Mouse (Mus musculus): Measurements from ENCODE around the gene Acbd5. TPM values are rescaled to one million over a fixed set of nuclear protein-coding genes. Genes with fewer than 3 reads are reported as not detected.
A peak's percentile ranks its signal among the peaks of the same experiment; 100 is the strongest.

Gene Acbd5
- total and polyA plus RNA-seq, 2 experiments, result 23.2 to 189 TPM

DNA sequence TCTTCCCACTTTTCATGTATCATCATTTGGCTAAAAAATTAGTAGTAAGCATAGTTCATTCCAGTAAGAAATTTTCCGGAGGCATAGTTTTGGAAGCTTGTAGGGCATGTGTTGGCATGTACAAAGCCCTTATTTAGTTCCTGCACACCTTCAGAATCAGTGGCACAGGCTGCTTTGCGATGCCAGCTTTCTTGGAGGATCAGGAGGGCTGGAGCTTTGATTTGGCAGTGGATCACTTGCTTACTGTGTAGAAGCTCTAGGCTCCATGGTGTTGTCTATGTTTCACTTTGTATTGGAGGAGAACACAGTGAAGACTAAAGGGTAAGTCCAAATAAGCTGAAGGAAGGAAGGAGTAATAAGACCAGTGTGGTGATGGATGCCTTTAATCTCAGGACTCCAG is 2.5 kb downstream of the Acbd5 start:
- 29% methylated on average over 2 of the region's 2 CpGs for WGBS
- peak overlapping the region; percentile 66 for H3K27ac ChIP-seq (replicated peaks; ENCODE audit: insufficient read depth, low read depth, low read length)
- peak overlapping the region; percentile 62 for H3K4me3 ChIP-seq (ENCODE audit: insufficient read depth, low read depth, low read length)
- peak; percentile 75 for DNase-seq (ENCODE audit: extremely low read depth, low read depth, low spot score)
- no peaks in the 10 kb centered on the region for H3K27me3 ChIP-seq (ENCODE audit: control insufficient read depth, insufficient read depth, low read length)
- TF ChIP-seq POLR2A (IDR thresholded peaks at IDR 0.05; ENCODE audit: extremely low read depth, insufficient read depth, low read length) (no peak), CTCF (IDR thresholded peaks at IDR 0.05; ENCODE audit: low read depth, low read length) (no peak)
- H3K9ac ChIP-seq (ENCODE audit: low read depth, low read length), result peak overlapping the region; percentile 69
- H3K79me2 ChIP-seq (ENCODE audit: control insufficient read depth, insufficient read depth, low read length), result peaks cover 12% of the 10 kb centered on the region; the same call in 1 of the 2 replicates
- H3K36me3 ChIP-seq (ENCODE audit: control insufficient read depth, insufficient read depth, low read length), result peaks cover 7% of the 10 kb centered on the region
- H3K4me1 ChIP-seq (ENCODE audit: control insufficient read depth, insufficient read depth, low read length), result peaks cover 10% of the 10 kb centered on the region

DNA sequence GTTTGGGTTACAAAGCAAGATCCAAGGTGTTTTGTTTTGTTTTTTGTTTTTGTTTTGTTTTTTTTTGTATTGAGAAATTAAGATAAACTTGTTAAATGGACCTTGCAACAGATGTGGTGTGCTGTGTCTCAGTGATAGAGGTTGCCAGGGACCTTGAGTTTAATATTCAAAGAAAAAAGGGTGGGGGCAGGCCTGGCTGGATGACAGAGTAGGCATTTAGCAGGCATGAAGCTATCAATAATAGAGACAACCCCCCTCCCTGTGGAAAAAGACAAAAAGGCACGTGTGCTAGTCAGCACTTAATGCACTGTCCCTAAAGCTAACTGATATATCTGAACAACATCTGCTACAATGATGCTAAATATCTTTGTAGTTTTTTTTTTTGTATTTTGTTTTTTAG is 3.4 kb downstream of the Acbd5 start:
- Histone ChIP-seq H3K4me1 (ENCODE audit: control insufficient read depth, insufficient read depth, low read length) (peaks cover 12% of the 10 kb centered on the region), H3K79me2 (ENCODE audit: control insufficient read depth, insufficient read depth, low read length) (peaks cover 12% of the 10 kb centered on the region; the same call in 1 of the 2 replicates), H3K9ac (ENCODE audit: low read depth, low read length) (peak overlapping the region; percentile 41; the same call in 1 of the 2 replicates), H3K27ac (replicated peaks; ENCODE audit: insufficient read depth, low read depth, low read length) (peak overlapping the region; percentile 57; the same call in 1 of the 2 replicates), H3K4me3 (ENCODE audit: insufficient read depth, low read depth, low read length) (peak overlapping the region; percentile 16; the same call in 1 of the 2 replicates), H3K27me3 (ENCODE audit: control insufficient read depth, insufficient read depth, low read length) (no peaks in the 10 kb centered on the region), H3K36me3 (ENCODE audit: control insufficient read depth, insufficient read depth, low read length) (peaks cover 11% of the 10 kb centered on the region)
- TF ChIP-seq CTCF (IDR thresholded peaks at IDR 0.05; ENCODE audit: low read depth, low read length), result no peak
- no peak for TF ChIP-seq POLR2A (IDR thresholded peaks at IDR 0.05; ENCODE audit: extremely low read depth, insufficient read depth, low read length)
- 29% methylated on average over 1 of the region's 1 CpGs for WGBS
- DNase-seq (ENCODE audit: extremely low read depth, low read depth, low spot score), result peak; percentile 63

DNA sequence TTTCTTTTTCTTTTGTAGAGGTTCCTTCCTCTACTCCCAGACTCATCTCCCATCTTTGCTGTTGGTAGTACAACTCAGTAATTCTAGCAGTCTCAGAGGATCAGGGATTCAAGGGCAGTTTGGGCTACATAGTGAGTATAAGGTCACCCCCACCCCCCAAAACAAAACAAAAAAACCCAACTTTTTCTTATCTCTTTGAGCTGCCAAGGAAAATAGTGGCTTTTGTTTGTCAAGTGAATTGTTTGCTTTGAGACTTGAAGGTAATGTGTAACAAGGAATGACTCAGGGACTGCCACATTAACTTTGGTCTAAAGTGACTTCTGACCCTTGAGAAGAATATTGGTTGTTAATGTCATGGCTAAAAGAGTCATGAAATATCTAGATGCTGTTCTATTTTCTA is 7.9 kb downstream of the Acbd5 start:
- Histone ChIP-seq H3K4me3 (ENCODE audit: insufficient read depth, low read depth, low read length) (no peak overlapping the region), H3K27ac (replicated peaks; ENCODE audit: insufficient read depth, low read depth, low read length) (no peak overlapping the region), H3K36me3 (ENCODE audit: control insufficient read depth, insufficient read depth, low read length) (peaks cover 40% of the 10 kb centered on the region), H3K27me3 (ENCODE audit: control insufficient read depth, insufficient read depth, low read length) (no peaks in the 10 kb centered on the region), H3K79me2 (ENCODE audit: control insufficient read depth, insufficient read depth, low read length) (peaks cover 13% of the 10 kb centered on the region; the same call in 1 of the 2 replicates), H3K4me1 (ENCODE audit: control insufficient read depth, insufficient read depth, low read length) (peaks cover 29% of the 10 kb centered on the region), H3K9ac (ENCODE audit: low read depth, low read length) (no peak overlapping the region)
- peak; percentile 98 for DNase-seq (ENCODE audit: extremely low read depth, low read depth, low spot score)
- no peak for TF ChIP-seq POLR2A (IDR thresholded peaks at IDR 0.05; ENCODE audit: extremely low read depth, insufficient read depth, low read length)
- TF ChIP-seq CTCF (IDR thresholded peaks at IDR 0.05; ENCODE audit: low read depth, low read length), result no peak

DNA sequence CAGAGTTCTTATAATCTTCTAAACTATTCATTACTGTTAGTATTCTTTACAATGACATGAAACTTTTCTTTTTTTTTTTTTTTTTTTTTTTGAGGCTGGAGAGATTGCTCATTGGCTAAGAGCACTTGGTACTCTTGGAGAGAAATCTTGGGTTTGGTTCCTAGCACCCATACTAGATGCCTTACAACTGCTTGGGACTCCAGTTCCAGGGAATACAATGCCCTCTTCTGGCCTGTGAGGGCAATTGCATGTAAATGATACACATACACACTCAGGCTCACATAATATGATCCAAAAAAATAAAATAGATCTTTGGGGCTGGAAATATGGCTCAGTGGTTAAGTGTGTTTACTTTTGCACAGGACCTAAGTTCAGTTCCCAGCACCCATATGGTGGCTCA is 8.8 kb downstream of the Acbd5 start:
- H3K27me3 ChIP-seq (ENCODE audit: control insufficient read depth, insufficient read depth, low read length), result no peaks in the 10 kb centered on the region
- H3K9ac ChIP-seq (ENCODE audit: low read depth, low read length), result no peak overlapping the region
- peaks cover 35% of the 10 kb centered on the region for H3K4me1 ChIP-seq (ENCODE audit: control insufficient read depth, insufficient read depth, low read length)
- H3K79me2 ChIP-seq (ENCODE audit: control insufficient read depth, insufficient read depth, low read length), result peaks cover 13% of the 10 kb centered on the region; the same call in 1 of the 2 replicates
- TF ChIP-seq POLR2A (IDR thresholded peaks at IDR 0.05; ENCODE audit: extremely low read depth, insufficient read depth, low read length), result no peak
- no peak for TF ChIP-seq CTCF (IDR thresholded peaks at IDR 0.05; ENCODE audit: low read depth, low read length)
- H3K4me3 ChIP-seq (ENCODE audit: insufficient read depth, low read depth, low read length), result no peak overlapping the region
- DNase-seq (ENCODE audit: extremely low read depth, low read depth, low spot score), result no peak
- H3K27ac ChIP-seq (replicated peaks; ENCODE audit: insufficient read depth, low read depth, low read length), result peak overlapping the region; percentile 82
- H3K36me3 ChIP-seq (ENCODE audit: control insufficient read depth, insufficient read depth, low read length), result peaks cover 44% of the 10 kb centered on the region

DNA sequence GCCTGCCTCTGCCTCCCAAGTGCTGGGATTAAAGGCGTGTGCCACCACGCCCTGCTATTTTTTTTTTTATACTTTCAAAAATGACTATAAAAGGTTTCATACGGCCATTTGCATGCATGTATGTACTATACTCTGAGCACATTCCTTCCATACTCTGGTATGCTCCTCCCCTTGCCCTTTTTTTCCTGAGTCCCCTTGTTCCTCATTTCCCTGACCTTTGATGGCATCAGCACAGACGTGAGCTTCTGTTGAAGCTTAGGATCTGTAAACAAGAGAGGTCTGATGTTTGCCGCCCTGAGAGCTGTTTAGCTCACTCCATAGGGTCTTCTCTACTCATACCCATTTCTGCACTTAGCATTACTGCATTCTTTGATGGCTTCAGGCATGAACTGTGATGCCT is 9.7 kb downstream of the Acbd5 start:
- Histone ChIP-seq H3K27ac (replicated peaks; ENCODE audit: insufficient read depth, low read depth, low read length) (peak overlapping the region; percentile 91), H3K27me3 (ENCODE audit: control insufficient read depth, insufficient read depth, low read length) (no peaks in the 10 kb centered on the region), H3K4me1 (ENCODE audit: control insufficient read depth, insufficient read depth, low read length) (peaks cover 36% of the 10 kb centered on the region), H3K36me3 (ENCODE audit: control insufficient read depth, insufficient read depth, low read length) (peaks cover 48% of the 10 kb centered on the region), H3K79me2 (ENCODE audit: control insufficient read depth, insufficient read depth, low read length) (peaks cover 11% of the 10 kb centered on the region; the same call in 1 of the 2 replicates), H3K4me3 (ENCODE audit: insufficient read depth, low read depth, low read length) (no peak overlapping the region), H3K9ac (ENCODE audit: low read depth, low read length) (no peak overlapping the region)
- WGBS, result 60% methylated on average over 5 of the region's 5 CpGs
- no peak for TF ChIP-seq POLR2A (IDR thresholded peaks at IDR 0.05; ENCODE audit: extremely low read depth, insufficient read depth, low read length)
- no peak for TF ChIP-seq CTCF (IDR thresholded peaks at IDR 0.05; ENCODE audit: low read depth, low read length)
- DNase-seq (ENCODE audit: extremely low read depth, low read depth, low spot score), result peak; percentile 68

DNA sequence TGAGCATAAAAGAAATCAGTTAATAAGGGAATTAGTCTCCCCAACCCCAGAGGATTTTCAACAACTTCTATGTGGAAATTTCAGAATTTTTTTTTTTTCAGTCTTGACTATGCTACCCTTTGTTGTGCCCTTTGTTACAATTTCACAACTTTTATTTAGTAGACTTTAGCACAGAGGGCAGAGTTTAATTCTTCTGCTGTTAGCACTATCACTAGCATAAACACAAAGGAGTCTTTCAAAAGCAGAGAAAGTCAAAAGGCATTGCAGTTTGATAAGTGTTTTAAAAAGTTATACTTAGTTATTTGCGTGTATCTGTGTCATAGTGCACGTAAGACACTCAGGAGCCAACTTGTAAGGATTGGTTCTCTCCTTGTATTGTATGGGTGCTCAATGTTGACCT is 10.6 kb downstream of the Acbd5 start:
- H3K4me1 ChIP-seq (ENCODE audit: control insufficient read depth, insufficient read depth, low read length), result peaks cover 34% of the 10 kb centered on the region
- H3K79me2 ChIP-seq (ENCODE audit: control insufficient read depth, insufficient read depth, low read length), result peaks cover 16% of the 10 kb centered on the region; the same call in 1 of the 2 replicates
- WGBS, result 18% methylated on average over 2 of the region's 2 CpGs
- H3K9ac ChIP-seq (ENCODE audit: low read depth, low read length), result no peak overlapping the region; the same call in 1 of the 2 replicates
- H3K4me3 ChIP-seq (ENCODE audit: insufficient read depth, low read depth, low read length), result no peak overlapping the region
- peak overlapping the region; percentile 94 for H3K27ac ChIP-seq (replicated peaks; ENCODE audit: insufficient read depth, low read depth, low read length)
- TF ChIP-seq CTCF (IDR thresholded peaks at IDR 0.05; ENCODE audit: low read depth, low read length) (no peak), POLR2A (IDR thresholded peaks at IDR 0.05; ENCODE audit: extremely low read depth, insufficient read depth, low read length) (no peak)
- DNase-seq (ENCODE audit: extremely low read depth, low read depth, low spot score), result peak; percentile 97
- H3K36me3 ChIP-seq (ENCODE audit: control insufficient read depth, insufficient read depth, low read length), result peaks cover 56% of the 10 kb centered on the region
- H3K27me3 ChIP-seq (ENCODE audit: control insufficient read depth, insufficient read depth, low read length), result no peaks in the 10 kb centered on the region

Data from liver, adult 2 months (tissue).